Mouse (Mus musculus): ENCODE data around the gene Diaph2. TPM values are rescaled to one million over a fixed set of nuclear protein-coding genes. Genes with fewer than 3 reads are reported as not detected.
"Not testable (repeated sequence)": the region's sequence is repeated elsewhere in the genome, so short reads cannot be mapped to it uniquely, and the experiment has no call there.

Diaph2 gene
- polyA plus RNA-seq, 1 experiment from 2014 or later, result 26.9 TPM

DNA sequence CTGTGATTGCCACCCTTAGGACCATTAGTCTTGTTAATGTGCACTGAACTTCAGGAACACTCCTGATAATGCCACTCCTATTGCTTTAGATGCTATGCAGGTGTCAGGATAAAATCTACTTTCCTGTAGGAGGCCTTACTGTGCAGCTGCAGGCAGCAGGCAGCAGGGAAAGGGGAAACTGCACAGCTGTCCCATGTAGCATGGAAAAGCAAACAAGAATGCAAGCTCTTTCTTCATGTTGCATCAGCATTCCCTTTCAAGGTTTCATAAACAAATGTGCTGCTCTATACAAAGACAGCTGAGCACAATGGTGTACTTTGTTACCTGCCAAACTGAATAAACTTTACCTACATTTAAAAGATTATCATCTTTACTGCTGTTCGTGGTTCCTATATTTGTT, 295.0 kb downstream of the Diaph2 start:
- Histone ChIP-seq H3K36me3 (ENCODE audit: inconsistent target) (no peaks in the 10 kb centered on the region), H3K79me2 (ENCODE audit: inconsistent target) (no peaks in the 10 kb centered on the region), H3K27ac (no peak overlapping the region), H3K4me3 (ENCODE audit: inconsistent target) (no peak overlapping the region)
- 100% methylated on average over 1 of the region's 1 CpGs for WGBS (ENCODE audit: missing documents)

DNA sequence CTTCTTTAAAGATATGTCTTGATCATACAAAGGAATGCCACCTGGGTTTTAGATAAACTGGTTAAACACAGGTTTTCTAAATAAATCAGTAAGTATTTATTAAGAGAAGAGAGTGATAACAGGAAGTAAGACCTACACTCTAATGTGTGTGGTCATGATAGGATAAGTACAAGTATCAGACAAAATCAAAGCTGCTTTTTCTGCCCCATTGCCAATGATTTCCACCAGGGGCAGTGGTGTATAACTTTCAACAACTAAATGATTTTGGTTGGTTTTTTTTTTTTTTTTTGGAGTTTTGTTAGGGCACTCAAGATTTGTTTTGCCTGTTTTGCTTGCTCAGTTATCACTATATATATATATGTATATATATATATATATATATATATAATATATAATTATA, 399.7 kb downstream of the Diaph2 start:
- Histone ChIP-seq H3K4me3 (ENCODE audit: inconsistent target) (no peak overlapping the region), H3K27ac (no peak overlapping the region), H3K36me3 (ENCODE audit: inconsistent target) (0 out of 2 replicates have a peak, but pooled peaks cover 3% of the 10 kb centered on the region), H3K79me2 (ENCODE audit: inconsistent target) (no peaks in the 10 kb centered on the region)

- WGBS (ENCODE audit: missing documents), result 100% methylated on average over 1 of the region's 1 CpGs
- no peak overlapping the region for H3K4me3 ChIP-seq (ENCODE audit: inconsistent target)
- 0 out of 2 replicates have a peak, but pooled peaks cover 3% of the 10 kb centered on the region for H3K36me3 ChIP-seq (ENCODE audit: inconsistent target)
Measured at GRCm38 (mm10) chrX:130152164-130152563, 402.6 kb downstream of the Diaph2 start.

GRCm38 (mm10) chrX:130173126-130173525, 423.6 kb downstream of the Diaph2 start:
- H3K27ac ChIP-seq, result no peak overlapping the region
- WGBS (ENCODE audit: missing documents), result 93% methylated on average over 2 of the region's 2 CpGs

More at GRCm38 (mm10) chrX:130152164-130152563, 402.6 kb downstream of the Diaph2 start:
- Histone ChIP-seq H3K27ac (no peak overlapping the region), H3K79me2 (ENCODE audit: inconsistent target) (no peaks in the 10 kb centered on the region)

DNA sequence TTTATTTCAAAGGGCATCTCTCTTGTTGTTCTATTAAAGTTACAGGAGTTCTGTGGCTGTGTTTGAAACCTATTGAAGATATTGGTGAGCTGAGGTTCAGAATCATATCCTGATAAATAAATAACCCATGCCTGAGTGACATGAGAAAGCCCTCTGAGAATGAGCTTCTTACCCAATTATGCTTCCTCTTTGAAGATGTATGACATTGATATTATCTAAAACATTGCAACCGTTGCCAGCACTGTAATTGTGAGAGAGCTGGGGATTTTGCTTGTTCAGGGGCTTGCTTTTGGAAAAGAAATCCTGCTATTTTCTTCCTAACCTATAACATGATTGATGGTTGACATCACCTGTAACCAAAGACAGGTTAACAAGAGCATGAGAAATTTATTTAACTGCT, 438.3 kb downstream of the Diaph2 start:
- Histone ChIP-seq H3K4me3 (ENCODE audit: inconsistent target) (no peak overlapping the region), H3K36me3 (ENCODE audit: inconsistent target) (no peaks in the 10 kb centered on the region), H3K79me2 (ENCODE audit: inconsistent target) (no peaks in the 10 kb centered on the region), H3K27ac (no peak overlapping the region)
- 38% methylated on average over 1 of the region's 1 CpGs for WGBS (ENCODE audit: missing documents)

More at GRCm38 (mm10) chrX:130173126-130173525, 423.6 kb downstream of the Diaph2 start:
- H3K36me3 ChIP-seq (ENCODE audit: inconsistent target), result no peaks in the 10 kb centered on the region
- H3K4me3 ChIP-seq (ENCODE audit: inconsistent target), result no peak overlapping the region
- no peaks in the 10 kb centered on the region for H3K79me2 ChIP-seq (ENCODE audit: inconsistent target)

DNA sequence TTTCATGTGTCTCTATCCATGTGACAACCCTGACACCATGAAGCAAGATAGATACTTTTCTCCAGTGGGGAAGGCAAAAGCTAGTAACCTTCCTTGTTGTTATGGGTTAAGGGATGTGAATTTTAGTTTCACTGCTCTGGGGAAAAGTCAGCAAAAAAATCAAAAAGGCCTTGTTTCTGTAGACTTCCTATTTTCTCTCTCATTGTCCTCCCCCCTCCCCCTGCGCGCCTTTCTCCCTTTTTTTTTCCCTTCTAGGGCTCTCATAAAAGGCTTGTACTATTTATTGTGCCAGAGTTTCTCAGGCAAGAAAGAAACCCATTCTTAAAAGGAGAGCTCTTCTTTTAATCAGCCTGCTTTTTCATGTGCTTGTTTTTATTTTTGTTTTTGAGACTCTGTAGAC, 438.9 kb downstream of the Diaph2 start:
- no peak overlapping the region for H3K27ac ChIP-seq
- 55% methylated on average over 2 of the region's 2 CpGs for WGBS (ENCODE audit: missing documents)
- no peak overlapping the region for H3K4me3 ChIP-seq (ENCODE audit: inconsistent target)
- no peaks in the 10 kb centered on the region for H3K79me2 ChIP-seq (ENCODE audit: inconsistent target)
- H3K36me3 ChIP-seq (ENCODE audit: inconsistent target), result no peaks in the 10 kb centered on the region

DNA sequence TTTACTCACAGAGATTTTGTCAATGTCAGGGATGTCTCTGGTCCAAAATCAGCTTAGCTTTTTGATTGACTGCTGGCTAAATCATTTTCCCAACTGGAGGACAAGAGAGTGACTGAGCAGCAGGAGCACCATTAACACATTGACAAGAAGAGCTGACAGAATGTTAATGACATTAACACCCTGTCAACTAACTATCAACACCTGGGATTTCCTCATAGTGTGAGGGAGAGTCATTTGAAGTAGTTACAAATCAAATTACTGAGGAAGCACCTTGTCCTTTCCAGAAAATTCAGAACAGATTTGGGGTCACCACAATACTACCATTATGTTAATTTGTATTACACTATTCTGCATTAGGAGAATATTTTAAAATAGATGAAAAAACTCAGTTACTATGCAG, 439.7 kb downstream of the Diaph2 start:
- Histone ChIP-seq H3K36me3 (ENCODE audit: inconsistent target) (no peaks in the 10 kb centered on the region), H3K79me2 (ENCODE audit: inconsistent target) (no peaks in the 10 kb centered on the region), H3K4me3 (ENCODE audit: inconsistent target) (no peak overlapping the region), H3K27ac (no peak overlapping the region)

DNA sequence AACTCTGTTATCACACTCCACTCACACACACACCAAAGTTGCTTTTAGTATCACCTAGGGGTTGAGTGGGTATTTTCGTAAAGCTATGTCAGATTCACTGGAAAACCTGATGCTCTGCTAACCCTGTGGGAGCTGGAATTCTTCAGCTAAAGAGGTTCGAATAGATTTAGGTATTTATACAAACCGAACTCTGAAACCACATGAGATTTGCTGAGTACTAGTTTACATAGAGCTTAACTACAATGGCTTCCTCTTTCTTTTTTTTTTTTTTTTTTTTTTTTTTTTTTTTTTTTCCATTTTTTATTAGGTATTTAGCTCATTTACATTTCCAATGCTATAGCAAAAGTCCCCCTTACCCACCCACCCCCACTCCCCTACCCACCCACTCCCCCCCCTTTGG, 447.9 kb downstream of the Diaph2 start:
- WGBS (ENCODE audit: missing documents), result 100% methylated on average over 2 of the region's 3 CpGs
- H3K36me3 ChIP-seq (ENCODE audit: inconsistent target); H3K4me3 ChIP-seq (ENCODE audit: inconsistent target); H3K79me2 ChIP-seq (ENCODE audit: inconsistent target); H3K27ac ChIP-seq: not testable (repeated sequence)

DNA sequence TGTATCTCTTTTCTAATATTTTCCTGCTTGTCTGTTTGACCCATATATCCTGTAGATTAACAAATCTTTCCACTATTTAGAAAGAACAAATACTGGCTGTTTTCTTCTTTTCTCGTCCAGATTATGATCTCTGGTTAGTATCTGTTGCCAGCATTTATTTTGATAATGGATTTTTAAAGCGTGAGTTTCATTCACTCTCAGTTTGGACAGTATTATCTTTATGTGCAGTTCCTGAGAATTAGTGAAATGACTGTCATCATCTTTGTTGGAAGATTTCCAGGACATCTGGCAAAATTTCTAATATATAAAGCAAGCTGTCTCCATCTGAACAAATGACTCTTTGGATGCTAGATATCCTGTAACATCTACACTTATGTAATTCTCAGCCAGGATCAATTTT, 455.7 kb downstream of the Diaph2 start:
- Histone ChIP-seq H3K4me3 (ENCODE audit: inconsistent target) (no peak overlapping the region), H3K79me2 (ENCODE audit: inconsistent target) (no peaks in the 10 kb centered on the region), H3K36me3 (ENCODE audit: inconsistent target) (no peaks in the 10 kb centered on the region), H3K27ac (no peak overlapping the region)
- WGBS (ENCODE audit: missing documents), result 76% methylated on average over 2 of the region's 2 CpGs

DNA sequence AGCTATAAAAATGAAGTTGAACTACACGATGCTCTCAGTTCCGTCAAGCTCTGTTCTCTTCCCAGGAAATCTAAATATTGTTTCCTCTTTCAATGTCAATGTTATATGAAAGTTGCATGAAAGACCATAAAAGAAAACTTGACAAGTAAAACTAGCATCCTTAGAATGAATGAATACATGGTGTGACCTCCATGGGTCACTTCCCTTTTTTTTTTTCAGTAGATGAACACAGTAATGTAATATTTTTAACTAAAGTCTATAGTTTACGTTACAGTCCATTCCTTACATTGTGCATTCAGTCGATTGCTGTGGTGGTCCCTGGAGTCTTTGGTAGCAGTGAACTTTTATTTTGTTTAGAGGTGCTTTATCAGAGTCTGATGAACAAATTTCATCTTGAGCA, 462.7 kb downstream of the Diaph2 start:
- Histone ChIP-seq H3K4me3 (ENCODE audit: inconsistent target) (no peak overlapping the region), H3K27ac (no peak overlapping the region), H3K79me2 (ENCODE audit: inconsistent target) (no peaks in the 10 kb centered on the region), H3K36me3 (ENCODE audit: inconsistent target) (no peaks in the 10 kb centered on the region)
- 29% methylated on average over 4 of the region's 4 CpGs for WGBS (ENCODE audit: missing documents)

DNA sequence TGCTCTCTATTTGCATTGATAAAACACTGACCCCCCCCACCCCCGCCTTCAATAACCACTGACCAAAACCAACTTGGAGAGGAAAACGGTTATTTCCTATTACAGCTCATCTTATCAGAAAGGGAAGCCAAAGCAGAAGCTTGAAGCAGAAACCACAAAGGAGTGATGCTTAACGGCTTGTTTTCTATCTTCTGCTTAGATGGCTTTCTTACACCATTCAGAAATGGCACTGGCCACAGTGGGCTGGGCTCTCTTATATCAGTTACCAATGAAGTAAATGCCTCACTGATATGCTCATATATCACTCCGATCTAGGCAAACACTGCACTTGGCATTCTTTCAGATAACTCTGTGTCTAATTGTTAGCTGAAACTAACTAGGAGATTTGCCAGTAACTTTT, 463.2 kb downstream of the Diaph2 start:
- Histone ChIP-seq H3K79me2 (ENCODE audit: inconsistent target) (no peaks in the 10 kb centered on the region), H3K4me3 (ENCODE audit: inconsistent target) (no peak overlapping the region), H3K36me3 (ENCODE audit: inconsistent target) (no peaks in the 10 kb centered on the region), H3K27ac (no peak overlapping the region)
- 25% methylated on average over 4 of the region's 4 CpGs for WGBS (ENCODE audit: missing documents)

DNA sequence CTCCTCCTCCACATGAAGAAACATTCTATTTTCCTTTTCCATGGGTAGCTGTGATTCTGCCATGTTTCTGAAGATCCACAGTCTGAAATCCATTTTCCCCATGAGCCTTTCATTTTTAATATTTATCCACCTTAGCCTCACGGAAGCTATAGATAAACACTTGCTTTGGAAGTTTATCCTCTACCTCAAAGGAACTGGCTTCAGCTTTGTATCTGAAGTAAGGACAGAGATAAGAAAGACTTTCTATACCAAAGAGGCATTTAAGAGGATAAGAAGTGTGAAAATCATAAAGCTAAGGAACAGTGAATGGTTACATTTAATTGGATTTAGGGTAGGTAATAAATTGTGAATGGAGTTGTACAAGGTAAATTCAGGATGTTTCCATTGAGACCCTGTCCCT, 480.5 kb downstream of the Diaph2 start:
- Histone ChIP-seq H3K27ac (no peak overlapping the region), H3K79me2 (ENCODE audit: inconsistent target) (no peaks in the 10 kb centered on the region), H3K4me3 (ENCODE audit: inconsistent target) (no peak overlapping the region), H3K36me3 (ENCODE audit: inconsistent target) (no peaks in the 10 kb centered on the region)
- 100% methylated on average over 1 of the region's 1 CpGs for WGBS (ENCODE audit: missing documents)

GRCm38 (mm10) chrX:130235167-130235566, 485.6 kb downstream of the Diaph2 start:
- H3K36me3 ChIP-seq (ENCODE audit: inconsistent target), result no peaks in the 10 kb centered on the region
- 100% methylated on average over 1 of the region's 1 CpGs for WGBS (ENCODE audit: missing documents)
- H3K27ac ChIP-seq, result no peak overlapping the region
- no peaks in the 10 kb centered on the region for H3K79me2 ChIP-seq (ENCODE audit: inconsistent target)
- no peak overlapping the region for H3K4me3 ChIP-seq (ENCODE audit: inconsistent target)

- no peak overlapping the region for H3K27ac ChIP-seq
- no peaks in the 10 kb centered on the region for H3K36me3 ChIP-seq (ENCODE audit: inconsistent target)
- no peak overlapping the region for H3K4me3 ChIP-seq (ENCODE audit: inconsistent target)
- 100% methylated on average over 1 of the region's 1 CpGs for WGBS (ENCODE audit: missing documents)
- H3K79me2 ChIP-seq (ENCODE audit: inconsistent target), result no peaks in the 10 kb centered on the region
Measured at GRCm38 (mm10) chrX:130246652-130247051, 497.1 kb downstream of the Diaph2 start.

- H3K4me3 ChIP-seq (ENCODE audit: inconsistent target), result no peak overlapping the region
- no peaks in the 10 kb centered on the region for H3K36me3 ChIP-seq (ENCODE audit: inconsistent target)
- no peak overlapping the region for H3K27ac ChIP-seq
- H3K79me2 ChIP-seq (ENCODE audit: inconsistent target), result no peaks in the 10 kb centered on the region
- WGBS (ENCODE audit: missing documents), result 95% methylated on average over 4 of the region's 4 CpGs
Measured at GRCm38 (mm10) chrX:130253664-130254063, 504.1 kb downstream of the Diaph2 start.

DNA sequence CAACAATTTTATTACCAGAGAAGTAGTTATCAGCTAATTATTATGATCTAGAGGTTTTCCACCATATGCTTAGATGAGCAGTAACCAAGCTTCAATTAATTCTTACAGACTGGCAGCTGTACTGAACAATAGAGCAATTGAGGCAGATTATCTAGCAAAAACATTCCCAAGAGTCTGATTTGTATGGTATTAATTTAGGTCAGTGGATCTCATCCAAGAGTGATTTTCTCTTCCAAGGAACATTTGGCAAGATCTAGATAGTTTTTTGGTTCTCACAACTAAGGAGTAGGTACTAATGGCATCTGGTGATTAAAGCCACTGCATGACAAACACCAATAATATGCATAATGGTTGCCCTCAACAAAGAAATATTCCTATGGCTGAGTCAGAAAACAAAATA, 516.2 kb downstream of the Diaph2 start:
- H3K27ac ChIP-seq, result no peak overlapping the region
- no peaks in the 10 kb centered on the region for H3K36me3 ChIP-seq (ENCODE audit: inconsistent target)
- H3K79me2 ChIP-seq (ENCODE audit: inconsistent target), result no peaks in the 10 kb centered on the region
- no peak overlapping the region for H3K4me3 ChIP-seq (ENCODE audit: inconsistent target)

Measured in macrophage (primary cell).